Mouse (Mus musculus): Measurements from ENCODE around the gene Gm20388.

The Gm20388 gene

GRCm38 (mm10) chr8:121806126-121806525 is 1895.5 kb downstream of the Gm20388 start:
- DNase-seq (ENCODE audit: low spot score in 2 of 2) = no peak

- no peak for DNase-seq (ENCODE audit: low spot score in 2 of 2)
Observed at GRCm38 (mm10) chr8:121808032-121808431, 1897.4 kb downstream of the Gm20388 start.

GRCm38 (mm10) chr8:121809524-121810155 is 1899.0 kb downstream of the Gm20388 start:
- DNase-seq (ENCODE audit: low spot score in 2 of 2) = no peak

GRCm38 (mm10) chr8:121811502-121811901 is 1900.9 kb downstream of the Gm20388 start:
- DNase-seq (ENCODE audit: low spot score in 2 of 2) = no peak

- DNase-seq (ENCODE audit: low spot score in 2 of 2) = no peak
Observed at GRCm38 (mm10) chr8:121811931-121812570, 1901.4 kb downstream of the Gm20388 start.

- DNase-seq (ENCODE audit: low spot score in 2 of 2) = no peak
Observed at GRCm38 (mm10) chr8:121818226-121818625, 1907.6 kb downstream of the Gm20388 start.

- no peak for DNase-seq (ENCODE audit: low spot score in 2 of 2)
Observed at GRCm38 (mm10) chr8:121820840-121821239, 1910.2 kb downstream of the Gm20388 start.

- no peak for DNase-seq (ENCODE audit: low spot score in 2 of 2)
Observed at GRCm38 (mm10) chr8:121821320-121821719, 1910.7 kb downstream of the Gm20388 start.

- DNase-seq (ENCODE audit: low spot score in 2 of 2) = no peak
Observed at GRCm38 (mm10) chr8:121821770-121822169, 1911.1 kb downstream of the Gm20388 start.

GRCm38 (mm10) chr8:121827726-121828125 is 1917.1 kb downstream of the Gm20388 start:
- DNase-seq (ENCODE audit: low spot score in 2 of 2) = no peak

GRCm38 (mm10) chr8:121828376-121829023 is 1917.9 kb downstream of the Gm20388 start:
- DNase-seq (ENCODE audit: low spot score in 2 of 2) = no peak

- peak; percentile 78 to 84 for DNase-seq (ENCODE audit: low spot score in 2 of 2)
Observed at GRCm38 (mm10) chr8:121829048-121829776, 1918.6 kb downstream of the Gm20388 start, which contains the start of gene Klhdc4. Klhdc4 (minus strand) TSS chr8:121829569.

- no peak for DNase-seq (ENCODE audit: low spot score in 2 of 2)
Observed at GRCm38 (mm10) chr8:121829777-121830362, 1919.2 kb downstream of the Gm20388 start.

- no peak for DNase-seq (ENCODE audit: low spot score in 2 of 2)
Observed at GRCm38 (mm10) chr8:121832061-121832460, 1921.4 kb downstream of the Gm20388 start.

GRCm38 (mm10) chr8:121832503-121832902 is 1921.9 kb downstream of the Gm20388 start:
- peak in 1 of 2 experiments; percentile 50 for DNase-seq (ENCODE audit: low spot score in 2 of 2)

GRCm38 (mm10) chr8:121841242-121841641 is 1930.6 kb downstream of the Gm20388 start:
- no peak for DNase-seq (ENCODE audit: low spot score in 2 of 2)

- DNase-seq (ENCODE audit: low spot score in 2 of 2) = no peak
Observed at GRCm38 (mm10) chr8:121842064-121842955, 1931.7 kb downstream of the Gm20388 start.

- DNase-seq (ENCODE audit: low spot score in 2 of 2) = no peak
Observed at GRCm38 (mm10) chr8:121843184-121843733, 1932.6 kb downstream of the Gm20388 start.

- DNase-seq (ENCODE audit: low spot score in 2 of 2) = no peak
Observed at GRCm38 (mm10) chr8:121844765-121845164, 1934.1 kb downstream of the Gm20388 start.

- no peak for DNase-seq (ENCODE audit: low spot score in 2 of 2)
Observed at GRCm38 (mm10) chr8:121846815-121847214, 1936.2 kb downstream of the Gm20388 start.

Data from urinary bladder, adult 18-20 months (tissue).